Mouse (Mus musculus): ENCODE results near the gene E2f1. TPM values are rescaled to one million over a fixed set of nuclear protein-coding genes. Genes with fewer than 3 reads are reported as not detected.

E2f1 gene
- total RNA-seq, 2 experiments from 2014 or later, result 10.0 to 11.5 TPM

- Histone ChIP-seq H3K4me3 (no peak overlapping the region), H3K27ac (no peak overlapping the region)
- DNase-seq (ENCODE audit: extremely low spot score in 1 of 2, low spot score in 2 of 2), result no peak
- no peak for TF ChIP-seq CTCF (IDR thresholded peaks at IDR 0.05)
- intact Hi-C loops (cut with DNase I), result no loop called here
These were observed 8.0 kb upstream of the E2f1 start for GRCm38 (mm10) chr2:154577744-154578067.

- Histone ChIP-seq H3K4me3 (no peak overlapping the region), H3K27ac (no peak overlapping the region)
- intact Hi-C loops (cut with DNase I), result no loop called here
- TF ChIP-seq CTCF (IDR thresholded peaks at IDR 0.05), result no peak
- no peak for DNase-seq (ENCODE audit: extremely low spot score in 1 of 2, low spot score in 2 of 2)
These were observed 7.4 kb upstream of the E2f1 start for GRCm38 (mm10) chr2:154576876-154577743.

- no peak for TF ChIP-seq CTCF (IDR thresholded peaks at IDR 0.05)
- intact Hi-C loops (cut with DNase I), result no loop called here
- no peak overlapping the region for H3K27ac ChIP-seq
- no peak for DNase-seq (ENCODE audit: extremely low spot score in 1 of 2, low spot score in 2 of 2)
- no peak overlapping the region for H3K4me3 ChIP-seq
These were observed 4.6 kb upstream of the E2f1 start for GRCm38 (mm10) chr2:154574271-154574670.

GRCm38 (mm10) chr2:154572996-154573395, 3.3 kb upstream of the E2f1 start:
- no peak for DNase-seq (ENCODE audit: extremely low spot score in 1 of 2, low spot score in 2 of 2)
- no peak for TF ChIP-seq CTCF (IDR thresholded peaks at IDR 0.05)
- Histone ChIP-seq H3K27ac (no peak overlapping the region), H3K4me3 (no peak overlapping the region)
- intact Hi-C loops (cut with DNase I), result no loop called here

- Histone ChIP-seq H3K27ac (peak overlapping the region; percentile 44), H3K4me3 (no peak overlapping the region)
- intact Hi-C loops (cut with DNase I), result no loop called here
- no peak for TF ChIP-seq CTCF (IDR thresholded peaks at IDR 0.05)
- DNase-seq (ENCODE audit: extremely low spot score in 1 of 2, low spot score in 2 of 2), result no peak
These were observed 2.3 kb upstream of the E2f1 start for GRCm38 (mm10) chr2:154571976-154572375.

- Histone ChIP-seq H3K4me3 (no peak overlapping the region), H3K27ac (no peak overlapping the region)
- no peak for TF ChIP-seq CTCF (IDR thresholded peaks at IDR 0.05)
- DNase-seq (ENCODE audit: extremely low spot score in 1 of 2, low spot score in 2 of 2), result no peak
- intact Hi-C loops (cut with DNase I), result no loop called here
These were observed 1.6 kb upstream of the E2f1 start for GRCm38 (mm10) chr2:154571266-154571665.

- intact Hi-C loops (cut with DNase I), result no loop called here
- H3K27ac ChIP-seq, result no peak overlapping the region
- DNase-seq (ENCODE audit: extremely low spot score in 1 of 2, low spot score in 2 of 2), result no peak
- H3K4me3 ChIP-seq, result no peak overlapping the region
- TF ChIP-seq CTCF (IDR thresholded peaks at IDR 0.05), result no peak
These were observed 974 bp upstream of the E2f1 start for GRCm38 (mm10) chr2:154570666-154571065.

GRCm38 (mm10) chr2:154569071-154569748, 482 bp downstream of the E2f1 start:
- peak; percentile 52 to 61 for DNase-seq (ENCODE audit: extremely low spot score in 1 of 2, low spot score in 2 of 2)
- intact Hi-C loops (cut with DNase I), result no loop called here
- Histone ChIP-seq H3K4me3 (peak overlapping the region; percentile 71), H3K27ac (peak overlapping the region; percentile 73)
- TF ChIP-seq CTCF (IDR thresholded peaks at IDR 0.05), result no peak

GRCm38 (mm10) chr2:154568329-154569070, 1.2 kb downstream of the E2f1 start:
- no peak for DNase-seq (ENCODE audit: extremely low spot score in 1 of 2, low spot score in 2 of 2)
- intact Hi-C loops (cut with DNase I), result no loop called here
- H3K27ac ChIP-seq, result peak overlapping the region; percentile 73
- H3K4me3 ChIP-seq, result peak overlapping the region; percentile 71
- no peak for TF ChIP-seq CTCF (IDR thresholded peaks at IDR 0.05)

- DNase-seq (ENCODE audit: extremely low spot score in 1 of 2, low spot score in 2 of 2), result no peak
- TF ChIP-seq CTCF (IDR thresholded peaks at IDR 0.05), result no peak
- H3K4me3 ChIP-seq, result no peak overlapping the region
- H3K27ac ChIP-seq, result no peak overlapping the region
- intact Hi-C loops (cut with DNase I), result no loop called here
These were observed 1.9 kb downstream of the E2f1 start for GRCm38 (mm10) chr2:154567766-154568165.

GRCm38 (mm10) chr2:154566641-154567040, 3.1 kb downstream of the E2f1 start:
- Histone ChIP-seq H3K27ac (no peak overlapping the region), H3K4me3 (no peak overlapping the region)
- intact Hi-C loops (cut with DNase I), result no loop called here
- no peak for DNase-seq (ENCODE audit: extremely low spot score in 1 of 2, low spot score in 2 of 2)
- no peak for TF ChIP-seq CTCF (IDR thresholded peaks at IDR 0.05)

GRCm38 (mm10) chr2:154565562-154565961, 4.1 kb downstream of the E2f1 start:
- H3K27ac ChIP-seq, result no peak overlapping the region
- no peak overlapping the region for H3K4me3 ChIP-seq
- intact Hi-C loops (cut with DNase I), result no loop called here
- DNase-seq (ENCODE audit: extremely low spot score in 1 of 2, low spot score in 2 of 2), result peak in 1 of 2 experiments; percentile 48
- no peak for TF ChIP-seq CTCF (IDR thresholded peaks at IDR 0.05)

All from left cerebral cortex, adult 2 months (tissue).